Mouse (Mus musculus) yolk sac, embryonic 10.5 days (tissue): ENCODE measurements around the gene Nptn.
A peak's percentile ranks its signal among the peaks of the same experiment; 100 is the strongest.

Source experiments
- DNase-seq: peaks from one replicate; pipeline ENCODE4 v3.0.0-alpha.2; 2017; ENCODE audit warnings: low spot score

Gene Nptn

DNA sequence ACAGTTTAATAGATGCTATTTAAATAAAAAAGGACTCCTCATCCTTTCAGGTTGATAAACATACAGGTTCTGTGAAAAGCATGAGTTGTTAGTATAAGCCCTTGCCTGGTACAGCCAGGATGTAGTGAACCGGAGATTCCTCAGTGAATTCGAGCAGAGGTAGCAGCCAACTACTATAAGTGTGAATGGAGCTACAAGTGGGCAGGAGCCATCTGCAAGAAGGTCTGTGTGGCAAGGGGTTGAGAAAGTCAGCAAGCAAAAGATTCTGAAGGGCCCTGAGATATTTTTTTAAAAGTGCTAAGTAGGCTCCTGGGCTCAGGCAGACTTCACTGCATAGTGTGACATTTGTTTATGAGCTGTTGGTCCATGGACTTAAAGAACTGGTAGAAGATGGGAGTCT, 74.8 kb downstream of the Nptn start:
- DNase-seq, result no peak

DNA sequence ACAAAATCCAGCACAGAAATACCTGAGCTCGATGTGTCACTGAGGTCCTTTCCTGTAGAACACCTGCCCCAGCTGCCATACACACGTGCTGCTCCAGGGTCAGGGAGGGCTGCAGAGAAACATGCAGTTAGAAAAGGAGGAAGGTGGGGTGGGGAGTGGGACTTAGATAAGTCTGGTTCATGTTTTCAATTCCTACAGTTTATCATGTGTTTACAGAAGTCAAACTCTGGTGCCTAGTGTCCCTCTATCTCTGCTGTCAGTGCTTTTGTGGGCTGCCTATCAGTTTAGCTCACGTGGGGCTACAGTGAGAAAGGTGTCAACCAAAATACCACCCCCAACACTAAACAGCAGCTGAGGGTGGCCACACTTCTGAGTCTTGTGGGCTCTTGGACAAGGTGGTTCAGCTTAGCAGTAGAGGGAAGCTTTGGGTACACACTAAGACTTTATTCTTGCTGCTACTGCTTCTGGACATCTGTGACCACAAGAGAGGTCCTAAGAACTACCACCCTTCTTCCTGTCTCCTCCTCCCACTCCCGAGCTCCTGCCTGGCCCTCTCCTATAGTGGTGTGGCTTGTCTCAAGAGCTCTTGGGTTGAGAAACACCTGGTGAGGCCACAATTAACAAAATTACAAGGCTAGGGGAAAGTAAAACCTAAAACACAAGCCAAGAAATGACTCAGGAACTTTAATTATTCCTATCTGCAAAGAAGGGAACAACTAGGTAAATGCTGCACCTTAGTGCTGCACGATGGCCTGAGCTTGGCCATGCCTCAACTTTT, 75.9 kb downstream of the Nptn start:
- DNase-seq, result peak; percentile 31

DNA sequence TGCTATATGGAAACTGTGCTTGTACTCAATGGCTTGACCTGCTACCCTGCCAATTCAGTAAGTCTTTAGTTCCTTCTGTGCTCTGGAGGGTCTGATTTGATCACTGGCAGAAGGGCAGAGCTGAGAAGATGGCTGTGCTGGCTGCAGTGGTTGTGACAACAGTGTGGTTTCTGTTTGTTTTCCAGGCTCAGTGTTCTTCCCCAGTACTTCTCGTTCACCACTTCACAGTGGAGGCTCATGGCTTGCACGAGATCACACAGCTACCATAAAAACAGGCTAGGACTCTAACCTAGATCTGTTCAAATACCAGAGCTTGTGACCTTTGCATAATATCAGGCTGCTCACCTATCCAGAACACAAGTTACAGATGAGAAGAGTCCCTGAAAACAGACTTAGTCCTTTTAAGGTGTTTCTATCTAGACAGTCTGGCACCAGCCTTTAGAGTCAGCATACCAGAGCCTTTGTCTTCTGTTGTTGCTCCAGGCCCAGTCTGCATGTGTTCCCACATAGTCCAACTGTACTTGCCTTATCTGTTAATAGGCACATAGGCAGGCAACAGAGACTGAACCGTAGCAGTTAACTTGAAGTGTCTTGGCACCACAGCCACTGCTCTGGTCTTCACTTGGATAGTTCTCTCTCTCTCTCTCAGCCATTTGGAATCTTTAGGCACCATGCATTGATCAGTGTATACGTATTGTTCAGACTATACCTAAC, 76.7 kb downstream of the Nptn start:
- DNase-seq, result no peak

GRCm38 (mm10) chr9:58659331-58659730, 77.3 kb downstream of the Nptn start:
- DNase-seq, result no peak

DNA sequence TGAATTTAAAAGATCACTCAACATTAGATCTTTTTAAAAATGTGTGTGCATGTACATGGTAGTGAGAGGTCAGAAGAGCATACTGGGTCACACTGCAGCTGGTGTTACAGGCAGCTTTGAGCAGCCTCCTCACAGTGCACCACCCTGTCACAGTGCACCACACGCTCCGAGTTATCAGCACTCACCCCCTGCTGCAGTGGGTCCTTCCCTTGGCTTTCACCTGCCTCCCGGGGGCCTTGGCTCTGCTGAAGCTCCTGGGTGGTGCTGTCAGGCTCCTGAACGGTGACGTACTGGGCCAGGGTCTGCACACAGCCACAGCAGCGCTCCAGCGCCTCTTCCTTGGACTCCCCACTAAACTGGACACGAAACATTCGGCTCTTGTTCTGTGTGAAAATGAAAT, 77.9 kb downstream of the Nptn start:
- no peak for DNase-seq

DNA sequence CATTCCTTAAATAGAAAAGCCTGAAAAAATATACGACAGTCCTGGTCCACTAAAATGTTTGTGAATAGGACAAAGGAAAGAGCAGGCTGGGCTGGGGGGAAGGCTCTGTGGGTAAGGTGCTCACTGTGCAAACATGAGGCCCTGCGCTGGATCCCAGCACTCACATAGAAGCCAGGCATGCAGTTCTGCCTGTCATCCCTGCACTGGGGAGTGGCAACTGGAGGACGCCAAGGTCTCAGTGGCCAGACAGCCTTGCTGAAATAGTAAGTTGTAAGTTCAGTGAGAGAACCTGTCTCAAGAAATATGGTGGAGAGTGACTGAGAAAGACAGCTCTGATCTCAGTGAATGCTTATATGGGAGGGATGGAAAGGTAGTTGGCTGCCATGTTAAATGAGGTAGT, 78.6 kb downstream of the Nptn start:
- DNase-seq, result no peak

- DNase-seq, result no peak
Observed at GRCm38 (mm10) chr9:58662007-58662406, 80.0 kb downstream of the Nptn start.

DNA sequence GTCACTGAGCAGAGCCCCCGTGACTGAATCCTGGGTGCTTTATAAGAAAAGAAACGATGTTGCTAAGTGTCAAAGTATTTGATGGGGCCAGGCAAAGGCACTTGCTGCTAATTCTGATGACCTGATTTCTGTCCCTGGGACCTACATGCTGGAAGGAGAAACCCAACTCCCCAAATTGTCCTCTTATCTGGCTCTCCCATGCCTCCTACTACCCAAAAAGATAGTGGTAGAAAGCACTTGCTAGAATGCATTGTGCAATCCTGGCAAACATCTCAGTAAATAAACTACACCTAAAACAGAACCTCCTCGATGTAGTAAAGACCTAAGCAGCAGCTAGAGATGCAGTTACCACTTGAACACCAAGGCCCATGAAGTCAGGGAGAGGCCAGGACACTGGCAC, 80.8 kb downstream of the Nptn start:
- no peak for DNase-seq

GRCm38 (mm10) chr9:58665492-58665891, 83.5 kb downstream of the Nptn start:
- DNase-seq, result no peak

- DNase-seq, result no peak
Observed at GRCm38 (mm10) chr9:58666191-58666590, 84.2 kb downstream of the Nptn start.

DNA sequence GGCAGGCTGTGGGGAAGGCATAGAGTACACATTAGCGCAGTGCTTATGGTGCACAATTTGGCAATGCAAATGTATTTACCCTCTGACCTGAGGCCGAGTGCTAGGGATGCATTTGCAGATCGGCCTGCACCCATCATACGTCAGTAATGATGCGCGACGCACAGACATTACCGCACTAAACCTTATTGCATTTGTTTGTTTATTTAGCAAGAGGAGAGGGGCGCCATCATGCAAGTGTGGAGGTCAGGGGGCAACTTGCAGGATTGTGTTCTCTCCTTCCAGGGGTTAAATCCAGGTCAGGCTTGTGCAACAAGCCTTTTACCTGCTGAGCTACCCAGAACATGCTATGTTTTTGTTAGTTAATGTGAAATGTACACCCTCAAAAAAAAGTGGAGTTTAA, 85.2 kb downstream of the Nptn start:
- peak; percentile 52 for DNase-seq

- DNase-seq, result no peak
Observed at GRCm38 (mm10) chr9:58668171-58668570, 86.1 kb downstream of the Nptn start.

GRCm38 (mm10) chr9:58669071-58669470, 87.0 kb downstream of the Nptn start:
- no peak for DNase-seq

DNA sequence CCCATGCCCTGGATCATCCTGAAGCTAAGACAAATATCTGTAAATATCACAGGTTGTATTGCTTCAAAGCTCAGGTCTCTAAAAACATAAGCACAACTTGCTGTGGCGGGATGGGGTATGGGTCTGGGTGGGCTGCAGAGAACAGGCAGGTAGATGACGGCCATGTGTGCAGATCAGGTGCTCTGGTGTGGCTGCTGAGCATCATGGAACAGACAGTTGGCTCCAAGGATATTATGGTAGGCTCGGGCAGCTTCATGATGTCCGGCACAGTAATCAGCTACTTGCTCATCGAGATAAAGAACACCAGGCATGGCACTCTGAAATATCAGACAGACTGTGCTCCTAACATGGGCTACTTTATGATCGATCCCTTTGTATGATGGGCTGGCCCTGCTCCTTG, 87.8 kb downstream of the Nptn start:
- no peak for DNase-seq

DNA sequence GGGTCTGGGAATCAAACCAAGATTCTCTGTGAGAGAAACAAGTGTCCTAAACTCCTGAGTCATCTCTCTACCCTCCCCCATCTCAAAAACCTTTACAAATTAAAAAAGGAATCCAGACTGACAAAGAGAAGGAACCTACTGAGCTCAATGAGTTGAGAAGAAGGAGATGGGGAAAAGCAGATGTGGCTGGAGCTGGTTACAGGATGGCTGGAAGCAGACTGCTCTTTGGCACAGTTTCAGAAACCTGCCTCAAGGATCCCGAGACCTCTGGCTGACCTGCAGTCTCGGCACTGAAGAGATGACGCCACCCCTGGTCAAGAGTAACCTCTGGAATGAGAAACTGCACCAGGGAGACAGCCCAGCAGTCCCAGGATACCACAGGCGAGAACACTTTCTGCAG, 90.4 kb downstream of the Nptn start:
- no peak for DNase-seq

GRCm38 (mm10) chr9:58674736-58675135, 92.7 kb downstream of the Nptn start:
- DNase-seq, result no peak

DNA sequence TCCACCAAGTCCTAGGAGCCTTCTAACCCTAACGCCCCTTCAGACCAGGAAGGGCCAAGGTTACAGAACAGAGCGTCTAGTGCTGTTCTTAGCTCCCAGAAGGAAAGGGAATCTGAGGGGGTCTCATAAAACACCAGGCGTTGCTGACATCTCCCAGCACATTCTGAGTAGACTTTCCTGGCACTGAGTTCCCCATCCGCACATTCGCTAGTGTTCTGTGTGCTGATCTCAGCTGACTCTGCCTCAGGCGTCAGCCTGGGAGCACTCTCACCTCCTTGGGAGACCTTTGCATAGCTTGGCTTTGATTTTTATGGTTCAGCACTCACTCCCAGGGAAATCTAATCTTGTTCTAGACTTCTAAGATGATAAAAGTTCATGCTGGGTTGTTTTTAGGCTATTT, 93.3 kb downstream of the Nptn start:
- DNase-seq, result no peak

DNA sequence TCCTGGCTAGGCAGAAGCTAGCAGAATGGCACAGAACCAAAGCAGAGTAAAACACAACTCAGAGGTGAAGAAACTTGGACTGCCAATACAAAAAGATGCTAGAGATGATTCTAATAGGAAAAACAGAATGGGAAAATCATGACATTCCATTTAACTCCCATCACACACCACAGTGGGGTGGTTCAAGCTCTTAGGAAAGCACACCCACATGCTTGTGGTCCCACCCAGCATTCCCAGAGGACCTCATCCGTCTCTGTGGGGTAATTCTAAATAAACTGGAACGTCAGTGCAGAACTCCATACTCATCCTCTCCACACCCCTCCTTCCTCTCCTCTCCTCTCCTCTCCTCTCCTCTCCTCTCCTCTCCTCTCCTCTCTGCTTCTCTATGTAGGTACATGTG, 99.4 kb downstream of the Nptn start:
- no peak for DNase-seq

DNA sequence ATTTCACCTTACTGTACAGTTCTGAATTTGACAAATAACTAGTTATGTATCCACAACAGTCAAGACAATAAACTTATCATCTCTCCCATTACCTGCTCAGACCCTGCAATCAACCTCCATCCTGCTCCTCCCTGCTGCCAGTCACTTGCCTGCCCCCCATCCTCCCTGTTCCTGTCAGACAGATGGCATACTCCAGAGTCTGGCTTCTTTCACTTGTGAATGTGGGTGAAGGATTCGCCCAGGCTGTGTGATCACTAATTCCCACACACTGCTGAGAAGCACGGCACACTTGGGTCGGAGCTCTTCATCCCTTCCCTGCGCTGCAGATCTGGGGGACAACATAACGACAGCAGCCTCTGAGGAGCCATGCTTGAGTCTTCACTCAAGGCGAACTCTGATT, 100.1 kb downstream of the Nptn start:
- DNase-seq, result no peak

GRCm38 (mm10) chr9:58683372-58683771, 101.3 kb downstream of the Nptn start:
- no peak for DNase-seq

DNA sequence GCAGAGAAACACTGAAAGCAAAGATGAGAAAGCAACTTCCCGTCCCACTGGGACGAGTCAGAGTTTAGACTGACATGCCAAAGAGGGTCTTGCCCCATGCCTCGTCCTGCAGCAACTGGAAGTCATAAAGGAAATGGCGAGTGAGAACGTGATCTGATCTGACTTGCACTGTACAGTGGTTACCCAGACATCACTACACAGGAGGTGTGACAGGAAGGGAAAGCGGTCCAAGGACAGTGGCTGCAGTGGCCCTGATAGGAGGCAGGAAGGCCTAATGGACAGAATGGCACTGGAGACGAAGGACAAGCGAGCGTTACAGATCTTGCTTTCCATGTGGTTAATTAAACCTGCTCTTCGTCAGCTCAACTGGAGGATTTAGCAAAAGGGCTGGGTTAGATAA, 103.2 kb downstream of the Nptn start:
- no peak for DNase-seq

DNA sequence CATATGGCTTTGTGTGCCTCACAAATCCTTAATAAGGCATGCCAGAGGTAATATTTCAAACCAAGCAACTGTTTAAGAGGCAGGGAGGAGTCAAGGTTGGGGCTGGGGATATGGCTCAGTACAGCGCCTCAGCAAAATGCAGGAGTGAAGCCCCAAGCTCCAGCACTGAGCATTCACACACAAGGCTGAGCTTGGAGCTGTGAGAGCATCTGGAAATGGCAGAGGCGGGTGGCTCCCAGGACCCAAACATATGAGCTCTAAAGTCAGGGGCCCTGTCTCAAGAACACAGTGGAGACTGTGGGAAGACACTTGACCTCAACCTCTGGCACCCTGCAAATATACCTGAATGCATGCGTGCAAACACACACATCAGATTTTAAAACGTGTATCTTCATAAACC, 106.0 kb downstream of the Nptn start:
- no peak for DNase-seq

DNA sequence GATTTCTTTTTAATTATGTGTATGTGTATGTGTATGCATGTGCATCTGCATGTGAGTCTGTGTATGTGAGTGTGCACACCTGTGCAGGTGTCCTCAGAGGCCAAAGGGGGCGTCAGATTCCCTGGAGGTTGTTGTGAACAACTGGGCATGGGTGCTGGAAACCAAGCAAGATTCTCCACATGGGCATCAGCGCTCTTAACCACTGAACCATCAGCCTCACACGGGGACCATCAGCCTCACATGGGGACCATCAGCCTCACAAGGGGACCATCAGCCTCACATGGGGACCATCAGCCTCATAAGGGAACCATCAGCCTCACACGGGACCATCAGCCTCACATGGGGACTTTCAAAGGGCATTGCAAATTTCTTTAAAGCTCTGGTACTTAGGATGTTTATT, 108.7 kb downstream of the Nptn start:
- no peak for DNase-seq

DNA sequence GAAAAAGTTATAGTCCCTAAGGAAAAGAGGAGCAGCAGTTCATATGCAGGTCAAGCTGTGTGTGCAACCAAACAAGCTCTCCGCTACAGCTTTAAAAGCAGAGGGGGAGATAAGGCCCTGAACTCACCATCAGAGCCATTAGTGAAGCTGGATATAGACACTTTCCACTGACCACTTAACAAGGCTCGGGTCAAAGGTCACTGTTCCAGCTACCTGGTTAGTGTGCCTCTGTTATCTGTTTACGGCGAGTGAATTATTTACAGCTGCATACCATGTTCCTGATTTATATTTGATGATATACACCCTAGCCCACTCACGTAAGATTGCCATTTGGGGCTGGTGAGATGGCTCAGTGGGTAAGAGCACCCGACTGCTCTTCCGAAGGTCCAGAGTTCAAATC, 109.4 kb downstream of the Nptn start:
- peak; percentile 79 for DNase-seq
